Mouse (Mus musculus) ES-E14 (cell line): Measurements from ENCODE around the gene Urb2. TPM values are rescaled to one million over a fixed set of nuclear protein-coding genes. Genes with fewer than 3 reads are reported as not detected.

ENCODE experiments used
- DNase-seq: peaks from one replicate; pipeline ENCODE4 v3.0.0-alpha.2; 2013; ENCODE audit warnings: low read depth, low spot score
- H3K27ac ChIP-seq: 2 replicates; pipeline ENCODE4 v1.5.1; 2012; ENCODE audit warnings: low read depth, mild to moderate bottlenecking, low read length, moderate library complexity, mixed read lengths; ENCODE audit not compliant: poor library complexity, insufficient read depth, severe bottlenecking
- H3K36me3 ChIP-seq: 2 replicates; pipeline ENCODE4 v1.6.1; 2012; ENCODE audit warnings: mild to moderate bottlenecking, low read length, moderate library complexity, mixed read lengths; ENCODE audit not compliant: control insufficient read depth, poor library complexity, insufficient read depth, severe bottlenecking
- H3K4me1 ChIP-seq, 2 experiments: fragments of 150-350 bp in 1 of 2; sonication (generic) in 1 of 2; 2 replicates each; pipeline ENCODE4 v1.6.1; 2012; ENCODE audit warnings: low read length in 2 of 2, mild to moderate bottlenecking in 1 of 2, mixed read lengths in 1 of 2; ENCODE audit not compliant: control insufficient read depth in 2 of 2, insufficient read depth in 2 of 2, poor library complexity in 1 of 2
- H3K4me3 ChIP-seq, 2 experiments: fragments of 150-350 bp in 1 of 2; sonication (generic) in 1 of 2; 2 replicates each; pipeline ENCODE4 v1.5.1; 2012; ENCODE audit warnings: low read length in 2 of 2, low read depth in 1 of 2, mild to moderate bottlenecking in 1 of 2, mixed read lengths in 1 of 2; ENCODE audit not compliant: insufficient read depth in 1 of 2, poor library complexity in 1 of 2, severe bottlenecking in 1 of 2
- H3K9ac ChIP-seq: 2 replicates; pipeline ENCODE4 v1.6.1; 2012; ENCODE audit warnings: low read depth, mild to moderate bottlenecking, low read length, mixed read lengths; ENCODE audit not compliant: poor library complexity, insufficient read depth, severe bottlenecking
- H3K9me3 ChIP-seq: fragments of 150-350 bp; sonication (generic); 2 replicates; pipeline ENCODE4 v1.6.1; 2012; ENCODE audit warnings: low read depth, mild to moderate bottlenecking, low read length; ENCODE audit not compliant: control insufficient read depth, insufficient read depth
- CHD2 ChIP-seq: IDR thresholded peaks from 2 replicates; pipeline ENCODE4 v1.6.1; 2014; ENCODE audit warnings: mild to moderate bottlenecking, low read depth, low read length, inconsistent platforms
- HCFC1 ChIP-seq: IDR thresholded peaks from 2 replicates; pipeline ENCODE4 v1.6.1; 2012; ENCODE audit warnings: low read length, inconsistent platforms, borderline replicate concordance; ENCODE audit not compliant: insufficient read depth
- MAFK ChIP-seq: IDR thresholded peaks from 2 replicates; pipeline ENCODE4 v1.6.1; 2014; ENCODE audit warnings: mild to moderate bottlenecking, low read depth, low read length, inconsistent platforms; ENCODE audit not compliant: insufficient read depth
- ZC3H11A ChIP-seq: IDR thresholded peaks from 2 replicates; pipeline ENCODE4 v1.6.1; 2012; ENCODE audit warnings: low read depth, mild to moderate bottlenecking, inconsistent platforms, low read length, borderline replicate concordance
- ZNF384 ChIP-seq: IDR thresholded peaks from 2 replicates; pipeline ENCODE4 v1.6.1; 2012; ENCODE audit warnings: low read depth, low read length, inconsistent platforms
- in situ Hi-C, 2 experiments: fragments of 600-800 bp; cut with MboI; formaldehyde crosslinking; loops; one replicate each; pipeline ENCODE4 v1.15.1; 2025; ENCODE audit warnings: low sequenced_read_pairs in 2 of 2, inconsistent platforms in 1 of 2; ENCODE audit not compliant: unreplicated experiment in 2 of 2
- total RNA-seq: library from RNA; depleted of rRNA; stranded (reverse); fragments of 300-350 nt; gene quantifications from 2 replicates; pipeline ENCODE4 v1.2.3, GENCODE M21; 2012; rRNA removed

The Urb2 gene
- total RNA-seq, 1 experiment: 80.0 TPM

GRCm38 (mm10) chr8:124090473-124090872 lies 69.2 kb downstream of the Urb2 start:
- Histone ChIP-seq H3K9me3 (no peaks in the 10 kb centered on the region), H3K36me3 (no peaks in the 10 kb centered on the region), H3K27ac (no peak overlapping the region), H3K4me1 (peaks cover 2 to 14% of the 10 kb centered on the region in 2 experiments; a peak in 3 of 4 replicates), H3K4me3 (no peak overlapping the region), H3K9ac (no peak overlapping the region)
- TF ChIP-seq HCFC1: no peak
- no peak for TF ChIP-seq ZNF384
- no peak for TF ChIP-seq ZC3H11A
- TF ChIP-seq CHD2: no peak
- no peak for TF ChIP-seq MAFK
- no peak for DNase-seq
- in situ Hi-C loops: no loop called here

Other genes starting within 250 kb of the Urb2 start
- 22.1 and 29.6 TPM in 2 replicates for gene Rab4a, start 215.5 kb upstream of the Urb2 start, total RNA-seq
- gene Ccsap, start 161.3 kb upstream of the Urb2 start, total RNA-seq: 4.5 and 5.1 TPM in 2 replicates
- gene Acta1, start 126.8 kb upstream of the Urb2 start, total RNA-seq: 33.9 and 54.5 TPM in 2 replicates
- gene Nup133, start 72.2 kb upstream of the Urb2 start, total RNA-seq: 71.0 and 74.2 TPM in 2 replicates
- 24.6 and 32.1 TPM in 2 replicates for gene Abcb10, start 38.4 kb upstream of the Urb2 start, total RNA-seq
- 95.4 and 104 TPM in 2 replicates for gene Taf5l, start 111 bp upstream of the Urb2 start, total RNA-seq
- 41.0 and 45.6 TPM in 2 replicates for gene Galnt2, start 209.9 kb downstream of the Urb2 start, total RNA-seq